Mouse (Mus musculus) embryonic facial prominence, embryonic 13.5 days (tissue): ENCODE measurements at regions not wholly inside any gene's neighbourhood (a gene's known extent, or its start where the extent isn't known, plus 50 kb on each side); places are given as distances from the start of the nearest gene placed in this dataset.

Experiments used
- ATAC-seq: fragments of 200-750 bp; cut with Nextera tagmentation; 2 replicates; pipeline ENCODE4 v1.8.0; 2017; ENCODE audit warnings: low read depth; ENCODE audit not compliant: insufficient number of reproducible peaks, insufficient read depth, low FRiP score, low TSS enrichment
- H3K27ac ChIP-seq: fragments of 300-500 bp; sonication (generic); 2 replicates; pipeline ENCODE4 v1.5.1; 2015; ENCODE audit warnings: moderate library complexity, mild to moderate bottlenecking, inconsistent platforms
- H3K27me3 ChIP-seq: fragments of 300-500 bp; sonication (generic); 2 replicates; pipeline ENCODE4 v1.6.1; 2015; ENCODE audit warnings: mild to moderate bottlenecking, inconsistent platforms
- H3K36me3 ChIP-seq: fragments of 300-500 bp; sonication (generic); 2 replicates; pipeline ENCODE4 v1.6.1; 2015; ENCODE audit warnings: mild to moderate bottlenecking, inconsistent platforms
- H3K4me1 ChIP-seq: fragments of 300-500 bp; sonication (generic); 2 replicates; pipeline ENCODE4 v1.6.1; 2015; ENCODE audit warnings: inconsistent platforms
- H3K4me2 ChIP-seq: fragments of 300-500 bp; sonication (generic); 2 replicates; pipeline ENCODE4 v1.6.1; 2015; ENCODE audit warnings: moderate library complexity, mild to moderate bottlenecking, inconsistent platforms
- H3K4me3 ChIP-seq: fragments of 300-500 bp; sonication (generic); 2 replicates; pipeline ENCODE4 v1.5.1; 2015; ENCODE audit warnings: mild to moderate bottlenecking, inconsistent platforms
- H3K9ac ChIP-seq: fragments of 300-500 bp; sonication (generic); 2 replicates; pipeline ENCODE4 v1.6.1; 2015; ENCODE audit warnings: mild to moderate bottlenecking, inconsistent platforms
- H3K9me3 ChIP-seq: fragments of 300-500 bp; sonication (generic); 2 replicates; pipeline ENCODE4 v1.6.1; 2016; ENCODE audit warnings: inconsistent platforms
- WGBS: fragments of 180-500 bp; shearing (Covaris S2); methylation state at CpG from one replicate; pipeline ENCODE4 v1.1.7; 2015; ENCODE audit warnings: mixed read lengths; 5-methylcytosine and 5-hydroxymethylcytosine counted together

DNA sequence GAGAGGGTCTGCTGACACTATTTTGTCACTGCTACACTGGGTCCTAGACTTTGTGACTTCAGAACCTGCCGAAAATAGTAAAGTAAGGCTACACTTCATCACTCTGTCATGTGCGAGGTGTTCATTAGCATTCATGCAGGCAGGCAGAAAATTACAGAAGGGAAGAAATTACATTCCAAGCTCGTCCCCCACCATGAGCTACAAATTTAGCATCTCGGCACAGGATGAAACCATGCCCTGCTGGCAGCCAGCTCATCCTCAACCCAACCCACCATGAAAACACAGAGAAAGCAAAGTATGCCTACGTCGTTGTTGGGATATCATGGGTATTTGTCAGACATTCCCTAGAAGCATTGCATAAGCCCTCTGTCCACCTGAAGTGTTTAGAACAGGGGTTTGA, 103.9 kb downstream of the Kctd12 start:
- Histone ChIP-seq H3K9ac (no peak overlapping the region), H3K27ac (no peak overlapping the region), H3K27me3 (no peaks in the 10 kb centered on the region), H3K4me1 (peaks cover 15% of the 10 kb centered on the region), H3K4me2 (no peak overlapping the region), H3K9me3 (no peaks in the 10 kb centered on the region), H3K4me3 (no peak overlapping the region), H3K36me3 (no peaks in the 10 kb centered on the region)
- WGBS = 84% methylated on average over 6 of the region's 6 CpGs
- ATAC-seq = no peak

DNA sequence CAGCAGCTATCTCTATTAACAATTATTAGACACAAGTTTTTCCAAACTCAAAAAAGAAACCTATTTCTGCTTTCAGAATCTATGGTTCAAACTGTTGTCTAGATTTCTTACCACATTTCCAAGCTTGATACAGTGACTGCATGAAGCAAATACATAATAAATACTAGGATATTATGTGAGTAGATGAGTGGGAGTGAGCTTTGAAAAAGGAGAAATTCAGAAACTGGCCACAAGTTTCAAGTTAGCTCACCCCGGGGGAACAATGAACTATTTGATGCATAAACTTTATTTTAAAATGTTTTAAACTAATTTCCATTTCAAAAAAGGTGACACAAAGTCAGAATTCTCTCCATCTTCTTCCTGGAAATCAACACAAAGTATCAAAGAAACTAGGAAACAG, 114.3 kb downstream of the Kctd12 start:
- no peak for ATAC-seq

DNA sequence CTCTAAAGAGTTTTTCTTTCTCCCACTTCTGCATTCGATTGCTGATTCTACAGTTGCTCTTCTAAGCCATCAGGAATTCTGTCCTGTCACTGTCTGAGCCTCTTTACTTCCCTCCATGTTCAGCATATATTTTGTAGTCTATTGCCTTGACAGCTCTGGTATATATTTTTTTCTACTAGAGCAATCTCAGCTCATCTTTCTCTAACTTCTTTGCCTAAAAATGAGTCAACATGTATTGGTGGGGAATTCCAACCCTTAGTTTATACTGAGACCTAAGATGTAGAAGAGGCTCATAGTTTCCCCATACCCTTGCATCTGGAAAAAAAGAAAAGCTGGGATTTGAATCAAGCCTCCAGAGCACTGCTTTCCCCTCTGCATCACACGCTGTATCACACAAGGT, 114.7 kb downstream of the Kctd12 start:
- 82% methylated on average over 2 of the region's 2 CpGs for WGBS
- Histone ChIP-seq H3K27me3 (no peaks in the 10 kb centered on the region), H3K4me2 (no peak overlapping the region)

More for the DNA sequence above, 114.3 kb downstream of the Kctd12 start:
- H3K4me1 ChIP-seq = no peaks in the 10 kb centered on the region
- no peak overlapping the region for H3K4me2 ChIP-seq
- H3K27ac ChIP-seq = no peak overlapping the region
- H3K36me3 ChIP-seq = no peaks in the 10 kb centered on the region
- 83% methylated on average over 1 of the region's 1 CpGs for WGBS
- H3K9ac ChIP-seq = no peak overlapping the region
- H3K27me3 ChIP-seq = no peaks in the 10 kb centered on the region
- H3K9me3 ChIP-seq = no peaks in the 10 kb centered on the region
- H3K4me3 ChIP-seq = no peak overlapping the region

GRCm38 (mm10) chr14:102866511-102866910, 115.9 kb downstream of the Kctd12 start:
- WGBS = 72% methylated on average over 1 of the region's 1 CpGs
- no peak for ATAC-seq
- no peaks in the 10 kb centered on the region for H3K36me3 ChIP-seq
- H3K4me2 ChIP-seq = no peak overlapping the region
- no peaks in the 10 kb centered on the region for H3K27me3 ChIP-seq
- H3K27ac ChIP-seq = no peak overlapping the region
- no peaks in the 10 kb centered on the region for H3K4me1 ChIP-seq
- no peak overlapping the region for H3K4me3 ChIP-seq
- no peaks in the 10 kb centered on the region for H3K9me3 ChIP-seq
- no peak overlapping the region for H3K9ac ChIP-seq

More for the DNA sequence above, 114.7 kb downstream of the Kctd12 start:
- Histone ChIP-seq H3K27ac (no peak overlapping the region), H3K9ac (no peak overlapping the region), H3K4me3 (no peak overlapping the region), H3K36me3 (no peaks in the 10 kb centered on the region), H3K4me1 (no peaks in the 10 kb centered on the region), H3K9me3 (no peaks in the 10 kb centered on the region)
- ATAC-seq = no peak

- H3K27me3 ChIP-seq = no peaks in the 10 kb centered on the region
- H3K4me3 ChIP-seq = no peak overlapping the region
- ATAC-seq = no peak
- H3K36me3 ChIP-seq = no peaks in the 10 kb centered on the region
- no peaks in the 10 kb centered on the region for H3K9me3 ChIP-seq
- no peak overlapping the region for H3K9ac ChIP-seq
- 0 out of 2 replicates have a peak, but pooled peaks cover 8% of the 10 kb centered on the region for H3K4me1 ChIP-seq
- H3K4me2 ChIP-seq = no peak overlapping the region
- 65% methylated on average over 1 of the region's 1 CpGs for WGBS
- H3K27ac ChIP-seq = no peak overlapping the region
These were observed 120.7 kb downstream of the Kctd12 start for GRCm38 (mm10) chr14:102861694-102862093.

GRCm38 (mm10) chr14:102859361-102859871, 123.0 kb downstream of the Kctd12 start:
- 27% methylated on average over 4 of the region's 4 CpGs for WGBS
- Histone ChIP-seq H3K9ac (no peak overlapping the region), H3K4me1 (0 out of 2 replicates have a peak, but pooled peaks cover 8% of the 10 kb centered on the region), H3K4me2 (no peak overlapping the region; the same call in 1 of the 2 replicates), H3K36me3 (no peaks in the 10 kb centered on the region), H3K27me3 (no peaks in the 10 kb centered on the region), H3K9me3 (no peaks in the 10 kb centered on the region), H3K4me3 (no peak overlapping the region), H3K27ac (peak overlapping the region; percentile 55; the same call in 1 of the 2 replicates)
- no peak for ATAC-seq

DNA sequence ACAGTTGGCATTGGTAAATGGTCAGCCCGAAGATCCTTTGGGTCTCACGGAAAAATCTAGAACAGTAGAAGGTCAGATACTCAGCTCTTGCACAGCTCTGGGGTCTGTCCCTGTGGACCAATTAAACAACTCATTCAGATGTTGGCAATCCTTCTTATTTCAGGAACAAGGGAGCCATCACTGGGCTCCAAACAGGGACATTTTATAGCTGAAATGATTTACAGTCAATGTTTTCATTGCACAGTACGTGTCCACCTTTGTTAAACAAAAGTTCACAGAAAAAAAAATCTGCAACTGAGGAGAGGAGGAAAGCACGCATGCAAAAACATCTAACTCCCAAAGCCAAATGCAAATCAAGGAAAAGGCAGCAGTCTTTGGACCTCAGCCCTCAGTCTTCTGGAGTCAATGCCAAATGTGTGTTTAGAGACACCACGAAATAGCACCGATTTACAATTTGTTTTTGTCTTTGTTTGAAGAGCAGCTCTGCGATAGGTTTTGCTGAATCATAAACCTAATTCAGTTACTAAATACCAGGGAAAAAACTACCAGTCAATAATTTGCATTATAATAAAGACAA, 127.1 kb downstream of the Kctd12 start:
- no peak for ATAC-seq
- no peak overlapping the region for H3K4me3 ChIP-seq
- no peaks in the 10 kb centered on the region for H3K36me3 ChIP-seq
- 67% methylated on average over 7 of the region's 7 CpGs for WGBS
- 0 out of 2 replicates have a peak, but pooled peaks cover 2% of the 10 kb centered on the region for H3K4me1 ChIP-seq
- H3K27ac ChIP-seq = no peak overlapping the region
- H3K4me2 ChIP-seq = no peak overlapping the region
- H3K9ac ChIP-seq = no peak overlapping the region
- H3K27me3 ChIP-seq = no peaks in the 10 kb centered on the region
- H3K9me3 ChIP-seq = no peaks in the 10 kb centered on the region

DNA sequence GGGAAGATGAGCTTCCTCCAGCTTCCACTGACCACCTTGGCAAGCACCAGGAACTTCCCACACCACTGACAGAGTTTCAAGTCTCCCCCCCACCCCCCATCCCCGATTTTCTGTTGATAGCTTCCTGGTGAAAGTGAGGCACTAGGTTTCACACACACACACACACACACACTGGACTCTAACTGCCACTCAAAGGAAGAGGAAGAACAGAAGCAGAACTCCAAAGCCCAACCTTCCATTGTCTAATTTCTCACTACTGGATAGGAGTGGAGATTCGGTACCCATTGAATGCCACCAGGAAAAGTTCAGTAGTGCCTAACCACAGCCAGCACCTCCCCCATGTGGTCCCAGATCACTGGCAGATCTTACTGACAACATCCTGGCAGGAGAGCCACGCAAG, 138.7 kb downstream of the Kctd12 start:
- Histone ChIP-seq H3K4me1 (no peaks in the 10 kb centered on the region), H3K27ac (no peak overlapping the region), H3K9ac (no peak overlapping the region), H3K9me3 (no peaks in the 10 kb centered on the region), H3K4me2 (no peak overlapping the region), H3K27me3 (no peaks in the 10 kb centered on the region), H3K4me3 (no peak overlapping the region), H3K36me3 (no peaks in the 10 kb centered on the region)
- no peak for ATAC-seq
- 67% methylated on average over 3 of the region's 3 CpGs for WGBS

GRCm38 (mm10) chr14:102837602-102838001, 144.8 kb downstream of the Kctd12 start:
- H3K4me2 ChIP-seq = no peak overlapping the region
- no peak overlapping the region for H3K9ac ChIP-seq
- H3K27ac ChIP-seq = no peak overlapping the region
- ATAC-seq = no peak
- H3K4me3 ChIP-seq = no peak overlapping the region
- H3K36me3 ChIP-seq = no peaks in the 10 kb centered on the region
- no peaks in the 10 kb centered on the region for H3K9me3 ChIP-seq
- peaks cover 11% of the 10 kb centered on the region for H3K4me1 ChIP-seq
- H3K27me3 ChIP-seq = no peaks in the 10 kb centered on the region
- WGBS = 70% methylated on average over 1 of the region's 1 CpGs

GRCm38 (mm10) chr14:102835118-102835769, 147.2 kb downstream of the Kctd12 start:
- H3K27me3 ChIP-seq = no peaks in the 10 kb centered on the region
- 67% methylated on average over 11 of the region's 11 CpGs for WGBS
- H3K9me3 ChIP-seq = no peaks in the 10 kb centered on the region
- H3K27ac ChIP-seq = no peak overlapping the region
- peaks cover 15% of the 10 kb centered on the region for H3K4me1 ChIP-seq
- no peak for ATAC-seq
- no peak overlapping the region for H3K9ac ChIP-seq
- H3K36me3 ChIP-seq = no peaks in the 10 kb centered on the region
- no peak overlapping the region for H3K4me2 ChIP-seq
- H3K4me3 ChIP-seq = no peak overlapping the region

GRCm38 (mm10) chr14:102828442-102828841, 154.0 kb downstream of the Kctd12 start:
- no peak overlapping the region for H3K9ac ChIP-seq
- H3K9me3 ChIP-seq = no peaks in the 10 kb centered on the region
- H3K4me3 ChIP-seq = no peak overlapping the region
- no peak overlapping the region for H3K4me2 ChIP-seq
- no peaks in the 10 kb centered on the region for H3K36me3 ChIP-seq
- no peak overlapping the region for H3K27ac ChIP-seq
- H3K4me1 ChIP-seq = peaks cover 12% of the 10 kb centered on the region; the same call in 1 of the 2 replicates
- WGBS = 54% methylated on average over 3 of the region's 3 CpGs
- no peaks in the 10 kb centered on the region for H3K27me3 ChIP-seq
- ATAC-seq = no peak

DNA sequence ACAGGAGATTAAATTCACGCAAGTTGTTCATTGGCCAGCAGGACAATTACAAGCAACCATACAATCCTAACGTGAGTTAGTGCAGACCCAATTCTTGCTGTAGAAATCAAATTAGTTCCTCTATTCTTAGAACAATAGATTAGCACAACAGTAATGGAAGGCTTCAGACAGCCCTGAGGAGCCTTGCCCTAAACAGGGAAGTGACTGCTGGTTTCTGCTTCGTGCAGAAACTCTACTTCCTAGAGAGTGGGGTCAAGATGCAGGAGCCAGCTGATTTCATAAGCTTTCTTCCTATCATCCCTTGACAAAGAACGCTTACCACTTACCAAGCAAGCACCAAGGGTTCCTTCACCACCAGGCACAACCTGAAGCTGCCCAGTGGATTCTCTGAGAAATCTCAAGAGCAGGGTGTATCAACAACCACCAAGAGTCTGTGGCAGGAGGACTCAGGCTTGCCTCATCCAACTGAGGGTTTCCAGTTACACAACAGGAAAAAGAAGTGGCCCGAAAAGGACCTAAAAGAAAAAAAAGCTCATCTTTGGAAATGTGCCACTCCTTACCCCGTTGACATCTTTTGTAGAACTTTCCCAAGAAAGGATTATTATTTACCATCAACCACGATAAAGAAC, 154.6 kb downstream of the Kctd12 start:
- Histone ChIP-seq H3K9me3 (no peaks in the 10 kb centered on the region), H3K4me1 (peaks cover 6% of the 10 kb centered on the region; the same call in 1 of the 2 replicates), H3K9ac (no peak overlapping the region), H3K27me3 (no peaks in the 10 kb centered on the region), H3K4me2 (no peak overlapping the region), H3K36me3 (no peaks in the 10 kb centered on the region), H3K4me3 (no peak overlapping the region), H3K27ac (no peak overlapping the region)
- ATAC-seq = no peak
- WGBS = 70% methylated on average over 7 of the region's 7 CpGs
